Mouse (Mus musculus) lung, postnatal 4 days (tissue): ENCODE data around the gene Syce1l.

ENCODE experiments used
- DNase-seq, 2 experiments: peaks; one replicate each; pipeline ENCODE4 v3.0.0; 2021

Syce1l gene

DNA sequence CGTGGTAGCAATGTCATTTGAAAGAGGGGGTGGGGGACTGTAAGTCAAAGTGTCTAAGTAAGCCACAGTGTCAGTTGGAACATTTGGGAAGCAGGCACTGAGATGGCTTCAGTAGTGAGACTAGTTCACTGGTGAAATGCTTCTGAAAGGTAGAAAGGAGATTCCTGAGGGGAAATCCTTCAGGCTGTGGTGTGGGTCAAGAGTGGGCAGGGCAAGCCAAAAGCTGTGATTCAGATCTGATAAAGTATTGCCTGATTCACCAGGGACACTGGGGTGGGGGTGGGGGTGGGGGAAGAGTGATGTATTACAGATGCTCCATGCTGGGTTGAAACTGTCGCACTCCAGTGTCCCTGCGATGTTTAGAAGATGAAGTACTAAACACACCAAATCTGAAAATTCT lies 31.6 kb downstream of the Syce1l start:
- no peak for DNase-seq

DNA sequence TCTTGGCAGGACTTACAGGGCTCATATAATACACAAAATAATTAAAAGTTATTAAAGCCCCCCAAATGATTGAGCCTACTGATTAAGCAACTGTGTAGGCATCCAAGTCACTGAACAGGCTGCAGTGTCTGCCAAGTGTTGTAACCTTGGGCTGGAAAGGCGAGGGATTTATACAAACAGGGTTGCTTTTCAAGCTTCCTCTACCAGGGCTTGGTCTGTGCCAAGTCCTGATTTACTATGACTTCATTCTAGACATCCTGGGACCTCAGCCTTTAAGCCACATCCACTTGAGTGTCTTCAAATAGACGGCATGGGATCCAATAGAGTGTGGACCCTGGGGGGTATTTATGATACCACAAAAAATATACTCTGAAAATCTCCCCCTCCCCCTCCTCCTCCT lies 32.3 kb downstream of the Syce1l start:
- DNase-seq: no peak

DNA sequence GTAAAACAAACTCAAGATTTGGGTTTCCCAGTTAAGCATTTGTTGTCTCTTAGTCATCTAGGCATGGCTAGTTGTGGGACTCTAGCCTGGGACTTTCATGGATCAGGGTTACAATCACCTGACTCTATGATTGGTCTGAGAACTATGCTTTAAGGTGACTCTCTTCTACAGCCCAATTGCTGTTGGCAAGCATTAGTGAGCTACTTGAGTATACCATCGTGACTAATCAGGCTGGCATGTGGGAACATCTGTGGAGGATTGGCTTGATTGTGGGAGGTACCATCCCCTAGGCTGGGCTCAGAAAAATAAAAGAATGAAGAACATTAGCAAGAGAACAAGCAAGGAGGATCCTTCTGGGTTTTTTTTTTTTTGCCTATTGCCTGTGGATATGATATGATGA lies 33.8 kb downstream of the Syce1l start:
- DNase-seq: no peak

GRCm38 (mm10) chr8:113679361-113679760 lies 36.3 kb downstream of the Syce1l start:
- no peak for DNase-seq

DNA sequence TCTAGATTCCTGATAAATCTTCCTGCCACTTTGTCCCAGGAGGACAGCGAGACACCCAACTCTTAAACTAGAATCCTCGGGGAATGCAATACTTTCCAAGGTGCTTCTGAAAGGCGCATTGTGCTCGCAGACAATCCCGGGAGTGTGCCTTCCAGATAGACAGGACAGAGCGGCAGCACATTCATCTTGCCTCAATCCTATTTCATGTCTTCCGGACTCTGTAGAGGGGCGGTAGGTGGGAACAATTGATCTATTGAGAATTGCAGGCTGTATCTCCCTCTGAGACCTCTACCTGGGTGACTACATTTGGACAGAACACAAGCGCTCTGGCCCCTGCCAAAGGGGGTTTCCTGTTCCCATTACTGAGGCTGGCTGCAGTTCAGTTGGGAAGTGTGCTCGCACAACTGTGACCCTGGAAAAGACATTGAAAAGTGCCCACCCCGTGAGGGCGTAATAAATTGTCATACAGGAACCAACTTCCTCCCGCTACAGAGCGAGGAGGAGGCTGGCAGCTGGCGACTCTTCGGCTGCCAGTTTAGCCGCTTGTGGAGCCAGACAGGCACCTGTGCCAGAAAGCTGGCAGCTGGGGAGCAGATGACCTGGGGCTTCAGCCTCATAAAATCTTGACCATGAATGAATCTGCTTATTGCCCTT lies 45.0 kb downstream of the Syce1l start:
- DNase-seq: peak; percentile 19 to 41

DNA sequence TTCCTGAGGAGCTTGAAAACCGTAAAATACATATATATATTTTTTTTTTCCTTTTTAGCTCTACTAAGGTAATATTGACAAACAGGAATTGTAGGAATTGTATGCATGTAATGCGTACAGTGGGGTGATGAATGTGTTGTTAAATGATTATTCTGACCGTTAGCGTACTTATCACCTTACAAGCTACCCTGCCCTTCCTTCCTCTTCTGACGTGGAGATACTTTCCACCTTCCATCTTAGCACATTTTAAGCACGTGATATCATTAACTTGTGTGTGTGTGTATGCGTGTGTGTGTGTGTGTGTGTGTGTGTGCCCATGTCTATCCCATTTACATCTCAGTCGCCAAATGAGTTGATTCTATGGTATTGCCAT lies 45.5 kb downstream of the Syce1l start:
- DNase-seq: no peak

DNA sequence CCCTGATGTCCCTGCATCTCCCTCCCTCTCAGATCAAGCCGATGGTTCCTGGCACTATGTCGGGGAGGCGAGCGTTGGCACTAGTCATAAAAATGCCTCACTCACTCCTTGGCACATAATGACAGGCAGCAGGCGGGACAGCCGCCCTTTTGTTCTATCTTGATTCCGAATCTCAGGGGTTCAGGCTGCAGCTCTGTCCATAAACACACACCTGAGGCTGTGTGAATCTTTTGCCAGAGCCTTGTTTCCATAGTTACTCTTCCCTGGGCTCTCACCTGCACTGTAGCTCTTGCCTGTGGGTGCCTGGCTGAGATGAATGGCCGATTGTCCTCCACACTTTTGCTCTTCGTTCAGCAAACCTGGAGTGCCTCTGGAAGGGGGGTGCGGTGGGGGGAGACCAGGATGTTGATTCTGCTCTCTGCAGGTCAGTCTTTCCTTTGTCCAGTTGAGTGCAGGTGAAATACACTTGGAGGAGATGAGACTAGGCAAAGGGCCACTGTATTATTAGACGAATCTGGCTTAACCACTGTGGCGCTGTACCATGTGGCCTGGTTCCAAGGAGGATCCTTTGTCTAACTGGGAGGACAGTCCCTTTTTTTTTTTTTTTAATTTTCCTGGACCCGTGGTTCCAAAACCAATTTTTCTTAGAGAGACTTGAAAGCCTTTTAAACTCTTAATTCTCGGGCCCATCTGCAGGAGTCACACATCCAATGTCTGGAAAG lies 48.8 kb downstream of the Syce1l start:
- no peak for DNase-seq

- DNase-seq: no peak
Measured at GRCm38 (mm10) chr8:113704968-113705367, 62.0 kb downstream of the Syce1l start.
